Mouse (Mus musculus) thymus, adult 2 months (tissue): ENCODE data around the gene Btbd35f28. TPM values are rescaled to one million over a fixed set of nuclear protein-coding genes. Genes with fewer than 3 reads are reported as not detected.
"Not testable (repeated sequence)": the region's sequence is repeated elsewhere in the genome, so short reads cannot be mapped to it uniquely, and the experiment has no call there.

Experiments used
- DNase-seq: peaks from one replicate; pipeline ENCODE4 v3.0.0; 2021
- H3K27ac ChIP-seq: fragments of 200-500 bp; 2 replicates; pipeline ENCODE4 v1.5.1; 2012; ENCODE audit warnings: low read length, control low read depth; ENCODE audit not compliant: control insufficient read depth, insufficient read depth
- H3K27me3 ChIP-seq: fragments of 200-500 bp; 2 replicates; pipeline ENCODE4 v1.6.1; 2012; ENCODE audit warnings: mild to moderate bottlenecking, low read length, moderate library complexity, mixed read lengths; ENCODE audit not compliant: control insufficient read depth, insufficient read depth
- H3K36me3 ChIP-seq: fragments of 200-500 bp; 2 replicates; pipeline ENCODE4 v1.6.1; 2012; ENCODE audit warnings: mild to moderate bottlenecking, low read length, moderate library complexity; ENCODE audit not compliant: control insufficient read depth, insufficient read depth
- H3K4me1 ChIP-seq: fragments of 200-500 bp; replicated peaks from 2 replicates; pipeline ENCODE4 v1.6.1; 2012; ENCODE audit warnings: low read length; ENCODE audit not compliant: control insufficient read depth, insufficient read depth
- H3K4me3 ChIP-seq: fragments of 200-500 bp; 2 replicates; pipeline ENCODE4 v1.5.1; 2012; ENCODE audit warnings: mild to moderate bottlenecking, low read length, control low read depth, moderate library complexity; ENCODE audit not compliant: control insufficient read depth, insufficient read depth
- WGBS: fragments of 180-500 bp; shearing (Covaris S2); methylation state at CpG from one replicate; pipeline ENCODE4 v1.1.7; 2018; 5-methylcytosine and 5-hydroxymethylcytosine counted together
- polyA plus RNA-seq: library from polyadenylated mRNA; depleted of rRNA; stranded (reverse); fragments of >200 nt; gene quantifications from 2 replicates; pipeline ENCODE4 v1.2.3, GENCODE M21; 2012; rRNA removed

Btbd35f28 gene
- not detected in 2 replicates for polyA plus RNA-seq

GRCm38 (mm10) chrX:4196276-4196675, at the start of gene Btbd35f28:
Gene Btbd35f28, plus strand, starts transcription at chrX:4196576.
- H3K4me3 ChIP-seq, H3K36me3 ChIP-seq, DNase-seq, H3K27me3 ChIP-seq, H3K27ac ChIP-seq, H3K4me1 ChIP-seq: not testable (repeated sequence)
- no CpG with 5 or more reads among the region's 2 CpGs for WGBS

Other genes starting within 250 kb of the Btbd35f28 start
- gene Btbd35f16, start 239.6 kb upstream of the Btbd35f28 start, polyA plus RNA-seq: not detected in 2 replicates
- not detected in 2 replicates for gene Btbd35f3, start 158.9 kb upstream of the Btbd35f28 start, polyA plus RNA-seq
- not detected in 2 replicates for gene Btbd35f20, start 94.7 kb downstream of the Btbd35f28 start, polyA plus RNA-seq
- gene Btbd35f17, start 174.1 kb downstream of the Btbd35f28 start, polyA plus RNA-seq: not detected in 2 replicates